Comparison of ENCODE assay signal across 8 mouse cellular contexts in the genomic region with DNA sequence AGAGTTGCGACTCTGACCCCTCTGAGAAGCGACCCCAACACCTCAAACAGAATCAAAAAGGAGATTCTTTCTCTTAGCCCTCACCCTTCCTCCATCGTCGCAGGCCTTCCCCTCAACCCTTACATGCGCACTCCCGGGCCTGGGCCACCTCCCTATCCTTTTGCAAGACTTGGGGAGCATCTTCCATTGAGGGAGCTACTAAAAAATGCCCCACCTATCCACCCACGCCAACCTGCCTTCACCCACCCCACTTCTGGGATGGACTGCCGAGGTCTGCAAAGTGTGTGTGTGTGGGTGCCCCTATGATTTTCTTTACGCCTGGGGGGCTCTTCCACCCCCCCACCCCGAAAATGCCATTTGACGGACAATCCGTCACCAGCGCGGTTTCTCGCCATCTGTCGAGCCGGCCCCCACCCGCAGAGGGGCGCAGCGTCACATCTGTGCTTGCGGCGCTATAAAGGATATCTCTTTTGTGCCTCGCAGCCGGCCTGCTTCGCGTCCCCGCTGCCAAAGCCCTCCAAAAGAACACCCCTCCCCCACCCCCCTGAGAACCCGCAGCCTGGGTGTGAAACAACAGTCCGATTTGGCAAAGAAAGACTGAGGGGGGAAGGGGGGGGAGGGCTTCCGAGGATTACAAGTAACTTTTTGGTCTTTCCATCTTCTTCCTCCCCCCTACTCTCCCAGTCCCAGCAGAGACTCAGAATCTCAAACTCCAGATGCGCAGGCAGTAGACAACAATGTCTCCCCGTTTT. TPM values are rescaled to one million over a fixed set of nuclear protein-coding genes. Genes with fewer than 3 reads are reported as not detected.
DNase-seq lines count a peak whose midpoint lies in the region; ATAC-seq and TF ChIP-seq lines count a peak whose summit lies in the region.

No protein-coding gene starts in this region.

- no peak for TF ChIP-seq CTCF in thymus, adult 2 months (IDR thresholded peaks at IDR 0.05; ENCODE audit: borderline replicate concordance, control insufficient read depth, extremely low read depth, insufficient read depth, low read length, poor library complexity)

- 2% methylated on average over 32 of the region's 32 CpGs for WGBS in heart, embryonic 12.5 days
- WGBS in hindbrain, embryonic 15.5 days = under 1% methylated on average over 31 of the region's 32 CpGs
- under 1% methylated on average over 32 of the region's 32 CpGs for WGBS in neural tube, embryonic 12.5 days
- 8% methylated on average over 32 of the region's 32 CpGs for WGBS in thymus, adult 2 months

- H3K9ac ChIP-seq in heart, embryonic 12.5 days = no peak overlapping the region
- peak overlapping the region; percentile 74 for H3K9ac ChIP-seq in hindbrain, embryonic 15.5 days
- H3K9ac ChIP-seq in neural tube, embryonic 12.5 days = peak overlapping the region; percentile 77

- H3K4me3 ChIP-seq in heart, embryonic 12.5 days = peak overlapping the region; percentile 38
- peak overlapping the region; percentile 76 for H3K4me3 ChIP-seq in hindbrain, embryonic 15.5 days
- H3K4me3 ChIP-seq in neural tube, embryonic 12.5 days = peak overlapping the region; percentile 64
- no peak overlapping the region for H3K4me3 ChIP-seq in thymus, adult 2 months (ENCODE audit: control insufficient read depth, insufficient read depth, low read length)

- H3K9me3 ChIP-seq in heart, embryonic 12.5 days (replicated peaks) = peaks cover 10% of the 10 kb centered on the region
- H3K9me3 ChIP-seq in hindbrain, embryonic 15.5 days = no peaks in the 10 kb centered on the region
- H3K9me3 ChIP-seq in neural tube, embryonic 12.5 days = no peaks in the 10 kb centered on the region

- peaks cover 70% of the 10 kb centered on the region for H3K27me3 ChIP-seq in heart, embryonic 12.5 days (replicated peaks)
- H3K27me3 ChIP-seq in hindbrain, embryonic 15.5 days = no peaks in the 10 kb centered on the region
- peaks cover 3% of the 10 kb centered on the region; the same call in 1 of the 2 replicates for H3K27me3 ChIP-seq in neural tube, embryonic 12.5 days (replicated peaks)
- H3K27me3 ChIP-seq in thymus, adult 2 months (ENCODE audit: control insufficient read depth, insufficient read depth, low read length) = no peaks in the 10 kb centered on the region

- no peak for DNase-seq in heart, postnatal 10 days
- peak; percentile 34 to 41 for DNase-seq in cerebellum, postnatal 36 days
- DNase-seq in ovary, postnatal 10 days (ENCODE audit: low spot score) = no peak
- no peak for DNase-seq in thymus, adult 2 months
- no peak for DNase-seq in spleen, adult 18-20 months

- intact Hi-C loops in heart, postnatal 10 days (cut with DNase I) = loop anchor here (2.0 to 5.0 kb wide), 4 partner anchors 100 to 470 kb away; no protein-coding TSS in a partner anchor

- H3K4me2 ChIP-seq in heart, embryonic 12.5 days = peak overlapping the region; percentile 63
- peak overlapping the region; percentile 95 for H3K4me2 ChIP-seq in hindbrain, embryonic 15.5 days
- peak overlapping the region; percentile 77 for H3K4me2 ChIP-seq in neural tube, embryonic 12.5 days (replicated peaks)

- ATAC-seq in heart, embryonic 12.5 days (ENCODE audit: insufficient number of reproducible peaks, low FRiP score) = no peak
- ATAC-seq in hindbrain, embryonic 15.5 days (ENCODE audit: low FRiP score, low read depth) = peak; percentile 13; the same call in 1 of the 2 replicates
- peak; percentile 78 for ATAC-seq in neural tube, embryonic 12.5 days (ENCODE audit: low FRiP score, low read depth)

- no peaks in the 10 kb centered on the region for H3K36me3 ChIP-seq in heart, embryonic 12.5 days
- no peaks in the 10 kb centered on the region for H3K36me3 ChIP-seq in hindbrain, embryonic 15.5 days
- H3K36me3 ChIP-seq in neural tube, embryonic 12.5 days = no peaks in the 10 kb centered on the region
- no peaks in the 10 kb centered on the region for H3K36me3 ChIP-seq in thymus, adult 2 months (ENCODE audit: control insufficient read depth, insufficient read depth, low read length)

- H3K27ac ChIP-seq in heart, embryonic 12.5 days (ENCODE audit: poor library complexity, severe bottlenecking) = no peak overlapping the region
- peak overlapping the region; percentile 94 for H3K27ac ChIP-seq in hindbrain, embryonic 15.5 days (replicated peaks)
- H3K27ac ChIP-seq in neural tube, embryonic 12.5 days = peak overlapping the region; percentile 96
- H3K27ac ChIP-seq in thymus, adult 2 months (ENCODE audit: control insufficient read depth, insufficient read depth, low read length) = no peak overlapping the region

- no peak for TF ChIP-seq POLR2A in thymus, adult 2 months (IDR thresholded peaks at IDR 0.05; ENCODE audit: control insufficient read depth, extremely low read depth, insufficient read depth, low read length, poor library complexity)

- H3K4me1 ChIP-seq in heart, embryonic 12.5 days (replicated peaks) = peaks cover 16% of the 10 kb centered on the region
- peaks cover 37% of the 10 kb centered on the region for H3K4me1 ChIP-seq in hindbrain, embryonic 15.5 days (replicated peaks)
- peaks cover 28% of the 10 kb centered on the region for H3K4me1 ChIP-seq in neural tube, embryonic 12.5 days
- H3K4me1 ChIP-seq in thymus, adult 2 months (replicated peaks; ENCODE audit: control insufficient read depth, insufficient read depth, low read length) = no peaks in the 10 kb centered on the region

RNA-seq across cellular contexts. Expression of gene Srrm4, which starts 0.6 kb away (rescaled TPM):
- 1.7 and 2.4 TPM in 2 replicates for polyA plus RNA-seq in heart, embryonic 12.5 days (2016; fragmentation: Nextera tagmentation; extraction: Ambion mirVana)
- total RNA-seq in heart, postnatal 10 days (2021) = 1 to 10 TPM; 3.1 to 4.3 TPM
- 17.7 and 18.2 TPM in 2 replicates for polyA plus RNA-seq in hindbrain, embryonic 15.5 days (2015; fragmentation: Nextera tagmentation; extraction: Ambion mirVana)
- 23.7 and 25.0 TPM in 2 replicates for polyA plus RNA-seq in neural tube, embryonic 12.5 days (2016; fragmentation: Nextera tagmentation; extraction: Ambion mirVana)
- 0.04 and 0.67 TPM in 2 replicates for polyA plus RNA-seq in thymus, adult 2 months (2012; rRNA removed)

Comparison
In these comparisons a context has a peak if more than half of its experiments do, and no peak if none do; other contexts are left out.
1. H3K27ac ChIP-seq: peak in hindbrain, embryonic 15.5 days (single experiment) and neural tube, embryonic 12.5 days (single experiment); none in heart, embryonic 12.5 days (single experiment) and thymus, adult 2 months (single experiment).
2. DNase-seq: peak in cerebellum, postnatal 36 days (2 of 2); none in heart, postnatal 10 days (0 of 2), ovary, postnatal 10 days (single experiment), thymus, adult 2 months (single experiment) and spleen, adult 18-20 months (0 of 2).
3. Peak in every context shown above with its lines, with median percentiles within 50 percentile points of each other: H3K4me2 ChIP-seq.